Mouse (Mus musculus) cerebellum, adult 9-10 months (tissue): ENCODE measurements around the gene Fbxo3.
"Not testable (repeated sequence)": the region's sequence is repeated elsewhere in the genome, so short reads cannot be mapped to it uniquely, and the experiment has no call there.

ENCODE experiments used
- DNase-seq: peaks from one replicate; pipeline ENCODE4 v3.0.0; 2022

Fbxo3 gene

DNA sequence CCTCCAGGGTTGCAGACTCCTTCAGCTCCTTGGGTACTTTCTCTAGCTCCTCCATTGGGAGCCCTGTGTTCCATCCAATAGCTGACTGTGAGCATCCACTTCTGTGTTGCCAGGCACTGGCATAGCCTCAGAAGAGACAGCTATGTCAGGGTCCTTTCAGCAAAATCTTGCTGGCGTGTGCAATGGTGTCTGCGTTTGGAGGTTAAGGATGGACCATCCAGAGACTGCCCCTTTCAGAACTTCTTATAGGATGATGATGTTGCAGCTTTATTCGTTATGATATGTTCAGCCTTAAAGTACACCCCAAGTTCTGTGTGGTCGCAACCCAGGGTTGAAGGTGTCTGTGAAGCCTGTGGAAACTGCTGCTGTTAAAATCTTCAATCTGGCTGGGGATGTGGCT is 69.9 kb downstream of the Fbxo3 start:
- not testable (repeated sequence) for DNase-seq

DNA sequence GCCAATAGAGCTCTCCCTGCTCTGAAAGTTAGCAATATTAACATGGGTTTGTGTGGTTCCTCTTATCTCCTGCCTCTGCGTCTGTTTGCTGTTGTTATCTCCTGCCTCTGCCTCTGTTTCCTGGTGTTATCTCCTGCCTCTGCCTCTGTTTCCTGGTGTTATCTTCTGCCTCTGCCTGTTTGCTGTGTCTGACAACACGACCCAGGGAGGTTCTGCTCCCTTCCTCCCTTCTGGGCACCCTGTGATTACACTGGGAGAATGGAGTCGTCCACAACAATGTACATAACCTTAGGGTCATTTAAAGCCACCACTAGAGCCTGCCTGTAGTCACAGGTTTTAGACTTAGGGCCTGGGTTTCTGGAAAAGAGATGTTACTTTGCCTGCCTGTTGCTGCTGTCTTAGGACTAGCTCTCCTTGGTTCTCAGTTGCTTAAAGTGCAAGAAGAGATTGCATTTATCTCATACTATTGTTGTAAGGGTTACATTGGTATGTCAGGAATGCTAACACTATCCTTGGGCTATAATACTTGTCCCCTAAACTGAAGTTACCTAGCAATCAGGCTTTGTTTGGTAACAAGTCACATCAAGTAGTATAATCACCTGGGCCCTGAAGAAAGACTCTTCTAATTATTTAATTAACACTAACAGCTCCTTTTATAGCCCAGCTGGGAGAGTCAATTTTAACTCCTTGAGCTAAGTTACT is 71.2 kb downstream of the Fbxo3 start:
- DNase-seq: no peak

GRCm38 (mm10) chr2:104099231-104099585 is 71.7 kb downstream of the Fbxo3 start:
- DNase-seq: no peak

DNA sequence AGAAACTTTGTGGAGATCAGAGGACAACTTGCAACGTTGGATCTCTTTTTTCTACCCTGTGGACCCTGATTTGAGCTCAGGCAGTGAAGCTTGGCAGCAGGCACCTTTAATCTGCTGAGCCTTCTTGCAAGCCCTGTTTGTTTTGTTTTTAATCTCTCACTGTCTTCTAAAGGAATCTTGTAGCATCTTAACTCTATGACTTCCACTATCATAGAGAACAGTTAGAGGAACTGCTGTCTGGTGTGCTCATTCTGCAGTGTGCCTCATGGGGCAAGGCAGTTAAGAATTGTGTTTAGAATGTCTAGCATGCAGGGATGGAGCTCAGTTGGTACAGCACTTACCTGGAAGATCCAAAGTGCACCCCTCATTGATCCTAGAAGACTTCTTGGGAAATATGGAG is 72.4 kb downstream of the Fbxo3 start:
- no peak for DNase-seq

DNA sequence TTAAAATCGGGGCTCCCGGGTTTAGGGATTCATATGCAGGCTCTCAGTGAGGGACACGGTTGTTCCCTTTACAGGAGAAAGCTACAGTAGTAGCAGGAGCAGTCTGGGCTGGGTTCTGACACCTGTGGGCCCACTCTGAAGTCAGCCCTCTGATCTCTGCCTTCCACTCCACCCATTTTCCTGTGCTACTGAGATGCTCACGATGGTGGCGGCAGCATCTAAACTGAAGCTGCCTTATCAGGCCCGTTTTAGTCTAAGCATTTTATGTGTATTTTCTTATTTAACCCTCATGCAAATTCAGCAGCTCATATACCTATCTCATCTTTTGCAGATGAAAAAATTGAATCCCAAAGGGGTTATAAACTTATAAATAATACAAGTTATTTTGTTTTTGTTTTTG is 77.3 kb downstream of the Fbxo3 start:
- no peak for DNase-seq

DNA sequence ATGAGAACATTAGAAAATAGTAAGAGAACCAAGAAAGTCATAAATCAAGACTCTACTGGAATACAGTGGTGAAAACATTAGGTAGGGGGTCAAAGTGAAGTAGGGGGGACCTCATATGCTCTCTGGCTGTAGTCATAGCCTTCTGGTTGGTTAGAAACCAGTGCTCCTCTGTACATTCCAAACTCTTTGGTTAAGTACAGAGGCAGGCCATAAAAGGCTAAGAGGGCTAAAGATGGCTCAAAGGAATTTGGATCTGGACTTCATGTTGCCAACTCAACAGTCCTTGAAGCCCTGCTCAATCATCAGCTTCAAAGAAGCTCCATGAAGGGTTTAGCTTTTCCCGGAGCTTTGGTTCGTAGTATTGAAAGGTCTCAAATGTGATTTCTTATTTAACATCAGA is 81.5 kb downstream of the Fbxo3 start:
- DNase-seq: not testable (repeated sequence)

DNA sequence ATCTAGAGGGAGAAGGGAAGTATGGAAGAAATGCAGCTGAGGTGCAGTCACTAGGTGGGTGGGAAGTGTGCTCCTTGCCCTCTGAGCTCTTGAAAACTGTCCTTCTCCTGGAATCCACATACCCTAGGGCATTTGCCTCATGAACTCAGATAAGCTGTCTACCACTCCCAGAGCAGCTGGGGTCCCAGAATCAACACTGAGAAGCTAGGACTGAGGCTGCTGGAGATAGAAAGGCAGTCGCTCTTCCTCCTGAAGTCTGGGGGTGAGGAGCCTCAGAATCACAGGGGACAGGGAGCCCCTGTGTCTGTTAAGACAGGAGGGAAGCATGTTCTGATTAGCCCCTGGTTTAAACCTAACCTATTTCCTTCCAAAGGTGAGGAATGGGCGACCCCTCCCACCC is 82.0 kb downstream of the Fbxo3 start:
- DNase-seq: no peak

DNA sequence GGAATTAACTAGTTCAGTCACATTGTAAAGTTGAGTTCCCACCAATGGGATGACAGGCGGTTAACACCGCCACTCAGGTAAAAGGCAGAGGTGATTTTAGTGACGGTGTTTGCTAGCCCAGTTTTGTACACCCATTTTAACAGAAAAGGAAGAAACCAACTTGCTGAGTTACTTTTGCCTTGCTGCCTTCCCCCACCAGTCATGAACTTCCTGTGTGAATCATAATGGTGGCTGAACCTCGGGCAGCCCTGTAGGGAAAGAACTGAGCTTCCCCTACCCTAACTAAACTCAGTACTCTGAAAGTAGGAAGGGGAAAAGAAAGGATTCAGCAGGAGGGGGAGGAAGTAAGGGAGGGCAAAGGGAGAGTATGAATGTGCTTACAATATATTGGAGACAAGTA is 82.5 kb downstream of the Fbxo3 start:
- no peak for DNase-seq

DNA sequence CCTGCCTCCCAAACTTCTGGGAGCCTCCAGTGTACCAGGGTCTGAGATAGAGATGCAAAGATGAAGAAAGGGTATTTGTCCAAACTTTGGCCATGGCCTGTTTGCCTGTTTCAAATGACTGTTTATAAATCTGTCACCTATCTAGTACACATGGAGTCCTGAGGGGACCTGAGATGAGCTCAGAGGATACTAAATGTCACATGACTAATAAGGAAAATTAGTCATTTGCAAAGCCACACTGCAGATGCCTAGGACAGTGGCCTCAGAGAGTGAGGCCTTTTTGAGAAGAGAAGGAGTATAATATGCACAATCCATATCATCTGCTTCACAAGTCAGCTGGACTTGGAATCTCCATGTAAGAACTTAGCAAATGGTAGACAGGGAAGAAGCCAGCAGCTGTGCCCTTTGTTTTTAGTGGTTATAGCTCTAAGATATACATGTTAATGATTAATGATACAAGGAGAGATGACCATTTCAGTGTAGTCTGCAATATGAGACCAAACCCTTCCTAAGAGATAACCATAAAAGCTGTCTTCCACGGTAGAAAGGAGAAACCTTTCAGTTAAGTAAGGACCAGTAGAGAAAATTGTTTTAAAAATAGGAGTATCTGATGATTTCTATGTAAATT is 83.8 kb downstream of the Fbxo3 start:
- not testable (repeated sequence) for DNase-seq
